ENCODE assay signal across 24 mouse cellular contexts in the genomic region with DNA sequence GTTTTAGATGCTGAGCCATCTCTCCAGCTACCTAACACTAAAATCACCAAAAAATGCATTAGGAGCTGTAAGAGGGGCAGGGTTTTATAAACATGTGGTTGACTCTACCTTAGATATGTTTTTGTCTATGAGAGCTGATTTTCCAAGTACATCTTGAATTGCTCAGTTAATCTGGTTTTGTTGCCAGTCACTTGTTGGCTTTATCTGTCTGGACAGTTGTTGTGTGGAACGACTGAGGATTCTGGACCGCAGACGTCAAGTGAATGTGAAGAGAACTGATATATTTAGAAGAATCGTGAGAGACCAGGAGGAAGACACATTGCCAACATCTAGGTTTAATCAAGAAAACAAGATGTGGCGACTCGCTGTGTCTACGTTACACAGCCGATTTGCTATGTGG. TPM values are rescaled to one million over a fixed set of nuclear protein-coding genes. Genes with fewer than 3 reads are reported as not detected.
A peak's percentile ranks its signal among the peaks of the same experiment; 100 is the strongest.
DNase-seq lines count a peak whose midpoint lies in the region; ATAC-seq and TF ChIP-seq lines count a peak whose summit lies in the region.
"Had no signal": no experiment of that assay in that cellular context is flagged by ENCODE, and none has a peak within 500 bp of the region (broad histone marks: within the 10 kb centered on the region; RNA-seq: fewer than 3 reads in every experiment).

No protein-coding gene starts in this region.

- H3K27ac ChIP-seq in intestine, embryonic 16.5 days (ENCODE audit: low read length), result 0 out of 2 replicates have a peak overlapping the region, but pooled peaks have one; percentile 51
- H3K27ac ChIP-seq in intestine, embryonic 15.5 days, result no peak overlapping the region; the same call in 1 of the 2 replicates
- H3K27ac ChIP-seq in liver, embryonic 14.5 days, result no peak overlapping the region
- H3K27ac ChIP-seq in forebrain, embryonic 16.5 days (ENCODE audit: low read length), result no peak overlapping the region
- H3K27ac ChIP-seq in forebrain, embryonic 15.5 days (replicated peaks), result no peak overlapping the region
- H3K27ac ChIP-seq in midbrain, embryonic 15.5 days, result no peak overlapping the region
- H3K27ac ChIP-seq: forebrain, embryonic 13.5 days; heart, embryonic 10.5 days; limb, embryonic 12.5 days; neural tube, embryonic 15.5 days had no signal

- no peaks in the 10 kb centered on the region for H3K9me3 ChIP-seq in intestine, embryonic 16.5 days (ENCODE audit: control insufficient read depth, low read length)
- H3K9me3 ChIP-seq in intestine, embryonic 15.5 days, result no peaks in the 10 kb centered on the region
- H3K9me3 ChIP-seq in liver, embryonic 14.5 days (ENCODE audit: control insufficient read depth, low read length), result no peaks in the 10 kb centered on the region
- no peaks in the 10 kb centered on the region for H3K9me3 ChIP-seq in forebrain, embryonic 16.5 days (ENCODE audit: control insufficient read depth, low read length)
- no peaks in the 10 kb centered on the region for H3K9me3 ChIP-seq in forebrain, embryonic 15.5 days
- no peaks in the 10 kb centered on the region for H3K9me3 ChIP-seq in midbrain, embryonic 15.5 days
- H3K9me3 ChIP-seq: forebrain, embryonic 13.5 days; heart, embryonic 10.5 days; limb, embryonic 12.5 days; neural tube, embryonic 15.5 days had no signal

- WGBS in intestine, embryonic 16.5 days, result 88% methylated on average over 8 of the region's 8 CpGs
- WGBS in intestine, embryonic 15.5 days, result 87% methylated on average over 8 of the region's 8 CpGs
- 25% methylated on average over 8 of the region's 8 CpGs for WGBS in liver, embryonic 14.5 days (ENCODE audit: insufficient replicate concordance)
- WGBS in forebrain, embryonic 16.5 days, result 93% methylated on average over 8 of the region's 8 CpGs
- 92% methylated on average over 8 of the region's 8 CpGs for WGBS in forebrain, embryonic 15.5 days
- WGBS in midbrain, embryonic 15.5 days, result 92% methylated on average over 8 of the region's 8 CpGs

- TF ChIP-seq CTCF in liver, embryonic 14.5 days (IDR thresholded peaks at IDR 0.05; ENCODE audit: low read depth), result no peak

- no peak overlapping the region for H3K4me3 ChIP-seq in intestine, embryonic 16.5 days (ENCODE audit: low read length)
- no peak overlapping the region for H3K4me3 ChIP-seq in intestine, embryonic 15.5 days (replicated peaks)
- no peak overlapping the region for H3K4me3 ChIP-seq in liver, embryonic 14.5 days (ENCODE audit: insufficient read depth in 1 of 2, low read depth in 2 of 2, low read length in 2 of 2)
- no peak overlapping the region for H3K4me3 ChIP-seq in forebrain, embryonic 16.5 days (replicated peaks; ENCODE audit: low read length)
- H3K4me3 ChIP-seq in forebrain, embryonic 15.5 days, result no peak overlapping the region
- H3K4me3 ChIP-seq in midbrain, embryonic 15.5 days, result no peak overlapping the region
- H3K4me3 ChIP-seq: erythroblast, embryonic 14.5 days; forebrain, embryonic 13.5 days; heart, embryonic 10.5 days; limb, embryonic 12.5 days; myocyte; neural tube, embryonic 15.5 days had no signal

- H3K4me1 ChIP-seq in intestine, embryonic 16.5 days (ENCODE audit: control insufficient read depth, insufficient read depth, low read length), result peaks cover 3% of the 10 kb centered on the region; the same call in 1 of the 2 replicates
- H3K4me1 ChIP-seq in intestine, embryonic 15.5 days (replicated peaks), result no peaks in the 10 kb centered on the region
- H3K4me1 ChIP-seq in liver, embryonic 14.5 days (replicated peaks; ENCODE audit: control insufficient read depth in 2 of 2, insufficient read depth in 2 of 2, low read length in 1 of 2), result peaks cover 5 to 8% of the 10 kb centered on the region in 2 experiments; a peak in 2 of 4 replicates
- no peaks in the 10 kb centered on the region for H3K4me1 ChIP-seq in forebrain, embryonic 16.5 days (replicated peaks; ENCODE audit: control insufficient read depth, insufficient read depth, low read length)
- H3K4me1 ChIP-seq in forebrain, embryonic 15.5 days, result no peaks in the 10 kb centered on the region
- H3K4me1 ChIP-seq in midbrain, embryonic 15.5 days, result peaks cover under 1% of the 10 kb centered on the region; the same call in 1 of the 2 replicates
- H3K4me1 ChIP-seq: forebrain, embryonic 13.5 days; heart, embryonic 10.5 days; neural tube, embryonic 15.5 days had no signal

- no peak overlapping the region for H3K9ac ChIP-seq in intestine, embryonic 16.5 days (ENCODE audit: low read depth, low read length)
- no peak overlapping the region for H3K9ac ChIP-seq in intestine, embryonic 15.5 days
- H3K9ac ChIP-seq in liver, embryonic 14.5 days (replicated peaks), result no peak overlapping the region
- H3K9ac ChIP-seq in forebrain, embryonic 16.5 days (replicated peaks; ENCODE audit: low read depth, low read length), result no peak overlapping the region
- H3K9ac ChIP-seq in forebrain, embryonic 15.5 days (replicated peaks), result no peak overlapping the region
- H3K9ac ChIP-seq in midbrain, embryonic 15.5 days, result no peak overlapping the region
- H3K9ac ChIP-seq: forebrain, embryonic 13.5 days; limb, embryonic 12.5 days; neural tube, embryonic 15.5 days had no signal

- no peaks in the 10 kb centered on the region for H3K27me3 ChIP-seq in intestine, embryonic 16.5 days (replicated peaks; ENCODE audit: control insufficient read depth, insufficient read depth, low read length)
- H3K27me3 ChIP-seq in intestine, embryonic 15.5 days (replicated peaks), result no peaks in the 10 kb centered on the region
- H3K27me3 ChIP-seq in liver, embryonic 14.5 days (ENCODE audit: control insufficient read depth, insufficient read depth, low read length), result no peaks in the 10 kb centered on the region
- peaks cover 5% of the 10 kb centered on the region for H3K27me3 ChIP-seq in forebrain, embryonic 16.5 days (replicated peaks; ENCODE audit: control insufficient read depth, insufficient read depth, low read length)
- H3K27me3 ChIP-seq in forebrain, embryonic 15.5 days, result no peaks in the 10 kb centered on the region
- H3K27me3 ChIP-seq in midbrain, embryonic 15.5 days (replicated peaks), result no peaks in the 10 kb centered on the region; the same call in 1 of the 2 replicates
- H3K27me3 ChIP-seq: limb, embryonic 12.5 days had no signal

- peak; percentile 46 for TF ChIP-seq EP300 in liver, embryonic 14.5 days (IDR thresholded peaks at IDR 0.05; ENCODE audit: low read depth)

- DNase-seq in c-Kit-positive CD71-positive TER-119-positive erythroid progenitor cells, embryonic 14.5 days (ENCODE audit: low spot score), result peak; percentile 12
- DNase-seq in liver, embryonic 14.5 days (ENCODE audit: low read depth in 3 of 3, low spot score in 3 of 3), result peak; percentile 3 to 41 (median 26)
- DNase-seq: adrenal gland, adult 2 months; cerebellum, adult 11 months; cerebellum, postnatal 25 days; embryo, embryonic 11 days; kidney, postnatal 4 days; layer of hippocampus, adult 9-11 months; midbrain, embryonic 14.5 days; right cerebral cortex, postnatal 14 days; spleen, adult 18-20 months; thymus, postnatal 25 days had no signal

- no peak for ATAC-seq in intestine, embryonic 16.5 days
- ATAC-seq in intestine, embryonic 15.5 days, result no peak
- peak; percentile 54; the same call in 1 of the 2 replicates for ATAC-seq in liver, embryonic 14.5 days (ENCODE audit: insufficient read depth)
- no peak for ATAC-seq in forebrain, embryonic 16.5 days
- no peak for ATAC-seq in forebrain, embryonic 15.5 days (replicated peaks)
- ATAC-seq in midbrain, embryonic 15.5 days (replicated peaks), result no peak
- ATAC-seq: forebrain, embryonic 13.5 days; inflammation-experienced regulatory T-cells, adult 6 months had no signal

- H3K4me2 ChIP-seq in intestine, embryonic 16.5 days (ENCODE audit: low read depth, low read length), result no peak overlapping the region
- no peak overlapping the region for H3K4me2 ChIP-seq in intestine, embryonic 15.5 days (replicated peaks)
- H3K4me2 ChIP-seq in liver, embryonic 14.5 days (ENCODE audit: low read depth), result no peak overlapping the region
- no peak overlapping the region for H3K4me2 ChIP-seq in forebrain, embryonic 16.5 days (ENCODE audit: low read length)
- H3K4me2 ChIP-seq in forebrain, embryonic 15.5 days (replicated peaks), result no peak overlapping the region
- no peak overlapping the region for H3K4me2 ChIP-seq in midbrain, embryonic 15.5 days
- H3K4me2 ChIP-seq: forebrain, embryonic 13.5 days; limb, embryonic 12.5 days; neural tube, embryonic 15.5 days had no signal

- no peaks in the 10 kb centered on the region for H3K36me3 ChIP-seq in intestine, embryonic 16.5 days (ENCODE audit: control insufficient read depth, insufficient read depth, low read length)
- no peaks in the 10 kb centered on the region for H3K36me3 ChIP-seq in intestine, embryonic 15.5 days
- no peaks in the 10 kb centered on the region for H3K36me3 ChIP-seq in liver, embryonic 14.5 days (replicated peaks; ENCODE audit: control insufficient read depth, insufficient read depth, low read depth)
- H3K36me3 ChIP-seq in forebrain, embryonic 16.5 days (ENCODE audit: control insufficient read depth, insufficient read depth), result no peaks in the 10 kb centered on the region
- H3K36me3 ChIP-seq in forebrain, embryonic 15.5 days, result no peaks in the 10 kb centered on the region
- no peaks in the 10 kb centered on the region for H3K36me3 ChIP-seq in midbrain, embryonic 15.5 days (replicated peaks)
- H3K36me3 ChIP-seq: heart, embryonic 10.5 days; limb, embryonic 12.5 days; neural tube, embryonic 15.5 days had no signal

RNA-seq across cellular contexts. Expression of gene Ttc27, which starts 5.9 kb away (rescaled TPM):
- polyA plus RNA-seq in intestine, embryonic 16.5 days (2015; fragmentation: Nextera tagmentation; extraction: Ambion mirVana), result 15.6 and 19.8 TPM in 2 replicates
- polyA plus RNA-seq in intestine, embryonic 15.5 days (2015; fragmentation: Nextera tagmentation; extraction: Ambion mirVana), result 20.4 and 22.8 TPM in 2 replicates
- 4.5 and 8.3 TPM in 2 replicates for polyA plus RNA-seq in liver, embryonic 14.5 days (2012; rRNA removed)
- polyA plus RNA-seq in liver, embryonic 14.5 days (2014; fragmentation: Nextera tagmentation; extraction: Ambion mirVana), result 13.5 and 15.0 TPM in 2 replicates
- 17.9 and 18.8 TPM in 2 replicates for polyA plus RNA-seq in forebrain, embryonic 16.5 days (2015; fragmentation: Nextera tagmentation; extraction: Ambion mirVana)
- 16.3 and 18.4 TPM in 2 replicates for polyA plus RNA-seq in forebrain, embryonic 15.5 days (2015; fragmentation: Nextera tagmentation; extraction: Ambion mirVana)
- 13.8 and 17.1 TPM in 2 replicates for polyA plus RNA-seq in midbrain, embryonic 15.5 days (2015; fragmentation: Nextera tagmentation; extraction: Ambion mirVana)
